Mouse (Mus musculus) neural tube, embryonic 12.5 days (tissue): ENCODE data around the gene Snap25. TPM values are rescaled to one million over a fixed set of nuclear protein-coding genes. Genes with fewer than 3 reads are reported as not detected.

ENCODE experiments used
- ATAC-seq: fragments of 200-750 bp; cut with Nextera tagmentation; 2 replicates; pipeline ENCODE4 v1.8.0; 2017; ENCODE audit warnings: low read depth, mild to moderate bottlenecking, moderate TSS enrichment, moderate library complexity; ENCODE audit not compliant: low FRiP score
- H3K27ac ChIP-seq: fragments of 300-500 bp; sonication (generic); 2 replicates; pipeline ENCODE4 v1.5.1; 2016
- H3K27me3 ChIP-seq: fragments of 300-500 bp; sonication (generic); replicated peaks from 2 replicates; pipeline ENCODE4 v1.6.1; 2016; ENCODE audit warnings: mild to moderate bottlenecking
- H3K36me3 ChIP-seq: fragments of 300-500 bp; sonication (generic); 2 replicates; pipeline ENCODE4 v1.6.1; 2016; ENCODE audit warnings: mild to moderate bottlenecking
- H3K4me1 ChIP-seq: fragments of 300-500 bp; sonication (generic); 2 replicates; pipeline ENCODE4 v1.6.1; 2016
- H3K4me2 ChIP-seq: fragments of 300-500 bp; sonication (generic); replicated peaks from 2 replicates; pipeline ENCODE4 v1.6.1; 2016; ENCODE audit warnings: mild to moderate bottlenecking
- H3K4me3 ChIP-seq: fragments of 300-500 bp; sonication (generic); 2 replicates; pipeline ENCODE4 v1.5.1; 2016
- H3K9ac ChIP-seq: fragments of 300-500 bp; sonication (generic); 2 replicates; pipeline ENCODE4 v1.6.1; 2016; ENCODE audit warnings: mild to moderate bottlenecking
- H3K9me3 ChIP-seq: fragments of 300-500 bp; sonication (generic); 2 replicates; pipeline ENCODE4 v1.6.1; 2016; ENCODE audit warnings: mild to moderate bottlenecking
- WGBS: fragments of 180-500 bp; shearing (Covaris S2); methylation state at CpG from one replicate; pipeline ENCODE4 v1.1.7; 2016; 5-methylcytosine and 5-hydroxymethylcytosine counted together
- polyA plus RNA-seq: library from polyadenylated mRNA; unstranded; fragments of >200 nt; fragmentation: Nextera tagmentation; extraction: Ambion mirVana; gene quantifications from 2 replicates; pipeline ENCODE4 v1.2.1, GENCODE M21; 2016

Snap25 gene
- polyA plus RNA-seq, 1 experiment from 2014 or later = 90.8 TPM

- no peak overlapping the region for H3K4me3 ChIP-seq
- H3K27ac ChIP-seq = no peak overlapping the region
- H3K36me3 ChIP-seq = no peaks in the 10 kb centered on the region
- peaks cover 13% of the 10 kb centered on the region for H3K4me1 ChIP-seq
- H3K9ac ChIP-seq = no peak overlapping the region
- 59% methylated on average over 5 of the region's 5 CpGs for WGBS
- no peak for ATAC-seq
- H3K9me3 ChIP-seq = no peaks in the 10 kb centered on the region
- H3K27me3 ChIP-seq = no peaks in the 10 kb centered on the region
- peak overlapping the region; percentile 44 for H3K4me2 ChIP-seq
Observed at GRCm38 (mm10) chr2:136715531-136715930, 2.3 kb downstream of the Snap25 start.

GRCm38 (mm10) chr2:136716400-136716799 is 3.1 kb downstream of the Snap25 start:
- H3K9me3 ChIP-seq = no peaks in the 10 kb centered on the region
- H3K36me3 ChIP-seq = no peaks in the 10 kb centered on the region
- peaks cover 11% of the 10 kb centered on the region for H3K4me1 ChIP-seq
- no peak overlapping the region for H3K4me3 ChIP-seq
- WGBS = 88% methylated on average over 1 of the region's 1 CpGs
- ATAC-seq = no peak
- H3K9ac ChIP-seq = no peak overlapping the region
- H3K4me2 ChIP-seq = peak overlapping the region; percentile 44; the same call in 1 of the 2 replicates
- H3K27ac ChIP-seq = no peak overlapping the region
- no peaks in the 10 kb centered on the region for H3K27me3 ChIP-seq

DNA sequence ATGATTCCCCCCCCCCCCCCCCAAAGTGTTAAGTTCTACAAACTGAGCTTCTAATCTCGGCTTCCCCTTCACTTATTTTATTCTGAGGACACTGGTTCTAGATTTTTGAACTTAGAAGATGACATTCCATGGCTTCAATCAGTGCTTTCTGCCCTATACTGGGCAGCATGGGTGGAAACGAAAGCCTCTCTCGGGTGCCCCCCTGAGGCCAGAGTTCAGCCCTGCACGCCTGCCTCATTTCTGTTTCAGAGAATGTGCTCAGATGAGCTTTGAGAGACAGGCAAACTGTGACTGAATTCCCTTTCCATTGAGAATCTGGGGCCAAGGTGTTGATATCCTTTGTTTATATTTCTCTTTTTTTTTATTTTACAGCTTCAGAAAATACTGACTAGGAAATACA is 7.0 kb downstream of the Snap25 start:
- 34% methylated on average over 4 of the region's 4 CpGs for WGBS
- H3K27ac ChIP-seq = no peak overlapping the region
- no peaks in the 10 kb centered on the region for H3K36me3 ChIP-seq

DNA sequence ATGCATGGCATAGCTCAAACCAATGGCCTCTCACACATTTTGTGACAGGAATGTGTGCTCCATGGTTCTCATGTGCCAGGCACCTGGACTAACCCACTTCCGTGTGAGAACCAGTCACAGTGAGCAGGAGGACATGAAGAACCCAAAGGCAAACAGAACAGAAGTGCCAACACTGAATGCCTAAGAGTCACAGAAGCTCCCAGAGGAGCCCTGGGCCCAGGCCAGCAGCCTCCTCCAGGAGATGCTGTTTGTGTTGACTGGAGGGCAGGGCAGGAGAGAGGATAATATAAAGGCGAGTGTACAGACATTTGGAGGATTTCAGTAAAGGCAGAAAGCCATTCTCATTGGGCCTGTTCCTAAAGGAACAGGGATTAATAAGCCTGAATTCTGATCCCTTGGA is 25.0 kb downstream of the Snap25 start:
- no peak overlapping the region for H3K4me3 ChIP-seq
- no peak overlapping the region for H3K9ac ChIP-seq
- no peaks in the 10 kb centered on the region for H3K4me1 ChIP-seq
- no peaks in the 10 kb centered on the region for H3K9me3 ChIP-seq
- H3K36me3 ChIP-seq = no peaks in the 10 kb centered on the region
- ATAC-seq = no peak
- 82% methylated on average over 2 of the region's 2 CpGs for WGBS
- no peaks in the 10 kb centered on the region for H3K27me3 ChIP-seq
- no peak overlapping the region for H3K4me2 ChIP-seq
- no peak overlapping the region for H3K27ac ChIP-seq

More for the DNA sequence above, 7.0 kb downstream of the Snap25 start:
- Histone ChIP-seq H3K4me2 (no peak overlapping the region), H3K9me3 (no peaks in the 10 kb centered on the region), H3K9ac (no peak overlapping the region), H3K4me1 (no peaks in the 10 kb centered on the region), H3K27me3 (no peaks in the 10 kb centered on the region), H3K4me3 (no peak overlapping the region)
- ATAC-seq = no peak

DNA sequence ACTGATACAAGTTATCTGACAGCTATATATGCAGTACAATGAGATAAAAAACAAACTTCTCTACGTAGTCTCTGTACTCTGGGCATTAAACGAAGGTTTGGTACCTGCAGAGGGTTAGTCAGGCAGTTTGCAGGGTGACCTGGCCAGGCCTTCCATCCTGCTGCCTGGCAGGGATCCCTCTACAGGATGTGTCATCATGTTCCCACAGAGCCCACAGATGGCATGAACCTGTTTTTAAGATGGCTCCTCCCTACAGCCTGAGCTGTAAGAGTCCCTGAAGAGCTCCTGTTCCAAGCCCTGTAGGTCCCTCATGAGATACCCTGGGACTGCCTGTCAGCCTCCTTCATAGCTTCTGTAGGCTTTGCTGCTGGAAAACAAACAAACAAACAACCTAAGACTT is 29.0 kb downstream of the Snap25 start:
- Histone ChIP-seq H3K36me3 (no peaks in the 10 kb centered on the region), H3K27ac (no peak overlapping the region), H3K4me2 (no peak overlapping the region), H3K9me3 (no peaks in the 10 kb centered on the region), H3K4me1 (peaks cover 3% of the 10 kb centered on the region; the same call in 1 of the 2 replicates), H3K4me3 (no peak overlapping the region), H3K27me3 (no peaks in the 10 kb centered on the region), H3K9ac (no peak overlapping the region)
- whole genome bisulfite sequencing = 84% methylated on average over 2 of the region's 2 CpGs
- no peak for ATAC-seq

- 79% methylated on average over 2 of the region's 2 CpGs for WGBS
- Histone ChIP-seq H3K9me3 (no peaks in the 10 kb centered on the region), H3K27me3 (no peaks in the 10 kb centered on the region), H3K4me1 (peaks cover 4% of the 10 kb centered on the region; the same call in 1 of the 2 replicates), H3K9ac (no peak overlapping the region), H3K4me2 (no peak overlapping the region), H3K4me3 (no peak overlapping the region), H3K27ac (no peak overlapping the region), H3K36me3 (no peaks in the 10 kb centered on the region)
- ATAC-seq = no peak
Observed at GRCm38 (mm10) chr2:136744683-136745326, 31.6 kb downstream of the Snap25 start.

DNA sequence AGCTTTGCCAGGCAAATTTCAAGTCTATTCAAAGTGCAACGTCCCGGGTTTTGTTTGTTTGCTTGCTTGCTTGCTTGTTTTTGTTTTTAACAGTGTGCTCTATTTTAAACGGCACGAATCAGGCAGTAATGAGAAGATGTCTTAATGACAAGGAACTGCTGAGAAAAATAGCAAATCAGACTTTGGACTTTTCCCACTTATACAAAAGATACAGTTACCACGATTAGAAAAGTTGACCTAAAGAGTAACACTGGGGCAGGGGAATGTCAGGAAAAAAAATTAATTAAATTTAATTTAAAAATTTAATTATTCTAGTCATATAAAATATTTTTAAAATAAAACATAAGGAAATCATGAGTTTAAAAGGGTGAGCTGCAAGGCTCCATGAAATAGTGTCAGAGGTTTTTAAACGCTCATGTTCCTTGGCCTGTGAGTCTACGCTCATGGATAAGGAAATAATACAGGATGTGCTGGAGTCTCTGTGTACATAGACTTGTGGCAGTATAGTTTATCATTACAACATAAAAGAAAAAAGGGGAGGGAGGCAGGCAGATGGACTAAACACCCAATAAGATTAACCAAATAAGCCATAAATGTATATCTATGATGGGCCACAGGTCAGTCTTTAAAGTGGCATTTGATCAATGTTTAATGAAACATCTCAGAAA is 32.2 kb downstream of the Snap25 start:
- no peak overlapping the region for H3K9ac ChIP-seq
- H3K4me3 ChIP-seq = no peak overlapping the region
- no peaks in the 10 kb centered on the region for H3K36me3 ChIP-seq
- 57% methylated on average over 7 of the region's 7 CpGs for WGBS
- H3K27ac ChIP-seq = no peak overlapping the region
- ATAC-seq = no peak
- H3K4me2 ChIP-seq = no peak overlapping the region
- peaks cover 4% of the 10 kb centered on the region; the same call in 1 of the 2 replicates for H3K4me1 ChIP-seq
- H3K27me3 ChIP-seq = no peaks in the 10 kb centered on the region
- H3K9me3 ChIP-seq = no peaks in the 10 kb centered on the region

GRCm38 (mm10) chr2:136753682-136754081 is 40.4 kb downstream of the Snap25 start:
- H3K36me3 ChIP-seq = no peaks in the 10 kb centered on the region
- 35% methylated on average over 3 of the region's 3 CpGs for WGBS
- H3K4me1 ChIP-seq = no peaks in the 10 kb centered on the region
- H3K4me3 ChIP-seq = no peak overlapping the region
- no peak overlapping the region for H3K4me2 ChIP-seq
- no peaks in the 10 kb centered on the region for H3K27me3 ChIP-seq
- no peak overlapping the region for H3K9ac ChIP-seq
- peak; percentile 49; the same call in 1 of the 2 replicates for ATAC-seq
- H3K9me3 ChIP-seq = no peaks in the 10 kb centered on the region
- no peak overlapping the region for H3K27ac ChIP-seq

DNA sequence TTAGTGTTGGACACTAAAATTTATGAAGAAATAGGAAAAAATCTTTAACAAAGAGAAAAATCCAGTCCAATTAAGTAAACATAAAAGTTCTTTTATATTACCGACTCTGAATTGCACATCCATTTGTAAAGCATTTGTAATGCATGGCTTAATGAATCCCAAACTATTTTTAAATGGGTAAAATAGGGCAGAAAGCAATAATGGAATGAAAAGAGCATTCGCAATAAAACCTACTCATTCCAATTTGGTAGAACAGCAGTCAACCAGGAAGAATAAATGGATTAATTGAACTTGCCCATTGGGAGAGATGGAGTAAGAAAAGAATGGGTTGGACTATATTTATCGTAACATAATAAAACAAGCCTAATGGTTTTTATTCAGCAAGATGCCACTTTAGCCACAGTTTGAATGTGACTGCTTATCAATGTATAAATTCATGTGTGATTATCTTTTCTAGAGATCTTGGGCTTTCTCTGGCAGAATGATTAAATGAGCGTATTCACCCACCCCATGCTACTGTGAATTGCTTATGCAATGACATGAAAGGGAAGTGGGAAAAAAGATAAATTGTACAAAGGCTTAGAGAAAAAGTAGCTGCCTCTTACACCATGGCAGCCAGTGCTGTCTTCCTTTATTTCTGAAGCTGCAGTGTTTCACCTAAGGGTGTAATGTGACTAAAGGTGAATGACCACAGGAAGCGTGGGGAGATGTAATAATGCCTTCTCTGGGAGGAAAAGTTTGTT is 45.7 kb downstream of the Snap25 start:
- no peaks in the 10 kb centered on the region for H3K9me3 ChIP-seq
- no peak for ATAC-seq
- H3K4me3 ChIP-seq = no peak overlapping the region
- H3K27ac ChIP-seq = no peak overlapping the region
- no peak overlapping the region for H3K4me2 ChIP-seq
- H3K27me3 ChIP-seq = no peaks in the 10 kb centered on the region
- 69% methylated on average over 5 of the region's 5 CpGs for whole genome bisulfite sequencing
- no peak overlapping the region for H3K9ac ChIP-seq
- no peaks in the 10 kb centered on the region for H3K4me1 ChIP-seq
- no peaks in the 10 kb centered on the region for H3K36me3 ChIP-seq

DNA sequence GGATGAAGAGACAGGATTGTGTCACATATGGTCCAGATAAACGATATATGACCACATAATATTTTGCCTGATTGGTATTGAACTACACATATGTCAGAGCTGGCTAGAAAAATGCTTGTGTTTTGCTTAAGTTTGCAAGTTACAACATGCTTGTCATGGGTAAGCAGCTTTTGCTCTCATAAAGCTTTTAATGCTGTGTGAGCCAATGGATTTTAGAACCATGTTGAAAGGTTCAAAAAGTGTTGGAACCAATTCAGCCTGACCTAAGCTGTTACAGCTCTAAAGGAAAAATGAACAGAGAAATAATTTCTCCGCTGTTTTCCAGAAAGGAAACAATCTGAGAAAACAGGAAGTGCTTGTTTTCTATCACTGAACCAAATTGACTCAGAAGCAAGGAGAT is 64.9 kb downstream of the Snap25 start:
- no peak overlapping the region for H3K9ac ChIP-seq
- no peak for ATAC-seq
- H3K27me3 ChIP-seq = no peaks in the 10 kb centered on the region
- H3K9me3 ChIP-seq = no peaks in the 10 kb centered on the region
- H3K4me3 ChIP-seq = no peak overlapping the region
- H3K4me1 ChIP-seq = no peaks in the 10 kb centered on the region
- no peak overlapping the region for H3K27ac ChIP-seq
- H3K36me3 ChIP-seq = peaks cover 12% of the 10 kb centered on the region; the same call in 1 of the 2 replicates
- H3K4me2 ChIP-seq = no peak overlapping the region
- WGBS = 90% methylated on average over 2 of the region's 2 CpGs

DNA sequence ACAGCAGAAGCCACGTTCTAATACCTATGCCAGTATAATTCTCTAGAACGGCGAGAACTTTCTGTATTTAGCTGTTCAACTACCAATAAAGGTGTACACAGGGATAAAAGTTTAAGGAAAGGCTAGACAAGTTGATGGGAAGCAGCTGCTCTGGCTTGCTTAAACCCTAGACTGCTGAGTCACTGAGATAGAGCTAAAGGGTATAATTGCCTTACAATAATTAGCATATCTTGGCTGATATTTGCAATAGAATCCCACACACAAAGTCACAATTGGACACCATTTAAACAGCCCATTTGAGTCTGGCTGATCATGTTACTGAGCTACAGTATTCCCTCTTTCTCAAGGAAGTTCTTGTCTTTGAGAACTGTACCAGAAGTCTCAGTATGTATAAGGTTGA is 65.4 kb downstream of the Snap25 start:
- H3K9ac ChIP-seq = no peak overlapping the region
- 94% methylated on average over 3 of the region's 3 CpGs for WGBS
- no peaks in the 10 kb centered on the region for H3K27me3 ChIP-seq

GRCm38 (mm10) chr2:136780268-136780667 is 67.0 kb downstream of the Snap25 start:
- no peaks in the 10 kb centered on the region for H3K27me3 ChIP-seq
- H3K9me3 ChIP-seq = no peaks in the 10 kb centered on the region
- no peaks in the 10 kb centered on the region for H3K4me1 ChIP-seq
- H3K4me2 ChIP-seq = no peak overlapping the region
- H3K36me3 ChIP-seq = peaks cover 12% of the 10 kb centered on the region; the same call in 1 of the 2 replicates
- no peak overlapping the region for H3K9ac ChIP-seq
- no peak overlapping the region for H3K27ac ChIP-seq
- no peak for ATAC-seq
- no peak overlapping the region for H3K4me3 ChIP-seq

More for the DNA sequence above, 65.4 kb downstream of the Snap25 start:
- ATAC-seq = no peak
- Histone ChIP-seq H3K27ac (no peak overlapping the region), H3K9me3 (no peaks in the 10 kb centered on the region), H3K36me3 (peaks cover 12% of the 10 kb centered on the region; the same call in 1 of the 2 replicates), H3K4me3 (no peak overlapping the region), H3K4me1 (no peaks in the 10 kb centered on the region), H3K4me2 (no peak overlapping the region)
